Mouse (Mus musculus): ENCODE measurements around the gene Cactin.

The Cactin gene

GRCm38 (mm10) chr10:81320550-81321347 lies at the start of gene Cactin:
Gene Cactin (plus strand): TSS chr10:81321103.
- peak; percentile 100 for DNase-seq (ENCODE audit: low spot score)

- no peak for DNase-seq (ENCODE audit: low spot score)
These were observed 48.5 kb upstream of the Cactin start for GRCm38 (mm10) chr10:81272356-81272755.

- DNase-seq (ENCODE audit: low spot score): no peak
These were observed 47.1 kb upstream of the Cactin start for GRCm38 (mm10) chr10:81273842-81274241.

- no peak for DNase-seq (ENCODE audit: low spot score)
These were observed 43.2 kb upstream of the Cactin start for GRCm38 (mm10) chr10:81277676-81278075.

GRCm38 (mm10) chr10:81279496-81279895 lies 41.4 kb upstream of the Cactin start:
- peak; percentile 52 for DNase-seq (ENCODE audit: low spot score)

- no peak for DNase-seq (ENCODE audit: low spot score)
These were observed 36.7 kb upstream of the Cactin start for GRCm38 (mm10) chr10:81284189-81284588.

- DNase-seq (ENCODE audit: low spot score): no peak
These were observed 36.2 kb upstream of the Cactin start for GRCm38 (mm10) chr10:81284719-81285118.

GRCm38 (mm10) chr10:81285694-81286450 lies 35.0 kb upstream of the Cactin start:
- DNase-seq (ENCODE audit: low spot score): peak; percentile 94

- no peak for DNase-seq (ENCODE audit: low spot score)
These were observed 34.3 kb upstream of the Cactin start for GRCm38 (mm10) chr10:81286586-81286985.

GRCm38 (mm10) chr10:81287513-81288157 lies 33.3 kb upstream of the Cactin start:
- DNase-seq (ENCODE audit: low spot score): peak; percentile 45

- DNase-seq (ENCODE audit: low spot score): peak; percentile 59
These were observed 32.3 kb upstream of the Cactin start for GRCm38 (mm10) chr10:81288601-81289000.

- DNase-seq (ENCODE audit: low spot score): peak; percentile 85
These were observed 31.6 kb upstream of the Cactin start for GRCm38 (mm10) chr10:81289278-81289677.

GRCm38 (mm10) chr10:81289811-81290210 lies 31.1 kb upstream of the Cactin start:
- no peak for DNase-seq (ENCODE audit: low spot score)

GRCm38 (mm10) chr10:81290698-81291460 lies 30.0 kb upstream of the Cactin start:
- DNase-seq (ENCODE audit: low spot score): no peak

- DNase-seq (ENCODE audit: low spot score): no peak
These were observed 29.3 kb upstream of the Cactin start, which contains the start of gene Tjp3 for GRCm38 (mm10) chr10:81291511-81292104. Gene Tjp3 (minus strand): TSS chr10:81291581.

- DNase-seq (ENCODE audit: low spot score): peak; percentile 100
These were observed 28.2 kb upstream of the Cactin start, which contains the start of gene Pip5k1c for GRCm38 (mm10) chr10:81292554-81293333. Gene Pip5k1c (plus strand): TSS chr10:81292963.

- no peak for DNase-seq (ENCODE audit: low spot score)
These were observed 27.4 kb upstream of the Cactin start for GRCm38 (mm10) chr10:81293334-81294030.

GRCm38 (mm10) chr10:81294442-81294841 lies 26.5 kb upstream of the Cactin start:
- DNase-seq (ENCODE audit: low spot score): no peak

- no peak for DNase-seq (ENCODE audit: low spot score)
These were observed 25.7 kb upstream of the Cactin start for GRCm38 (mm10) chr10:81295185-81295584.

GRCm38 (mm10) chr10:81297246-81297645 lies 23.7 kb upstream of the Cactin start:
- DNase-seq (ENCODE audit: low spot score): no peak

Data from embryo, embryonic 10.5 days (tissue).